Mouse (Mus musculus): ENCODE data around the gene Traf5. TPM values are rescaled to one million over a fixed set of nuclear protein-coding genes. Genes with fewer than 3 reads are reported as not detected.

The Traf5 gene
- total and polyA plus RNA-seq, 2 experiments from 2014 or later, result 1.5 to 2.0 TPM

- peak; percentile 20 for DNase-seq
These were observed 135.0 kb downstream of the Traf5 start for GRCm38 (mm10) chr1:191957321-191957720.

GRCm38 (mm10) chr1:191956871-191957270 is 135.5 kb downstream of the Traf5 start:
- Histone ChIP-seq H3K27me3 (ENCODE audit: insufficient read depth, low read length) (no peaks in the 10 kb centered on the region), H3K9me3 (ENCODE audit: low read length) (no peaks in the 10 kb centered on the region), H3K9ac (no peak overlapping the region), H3K4me2 (ENCODE audit: low read depth) (no peak overlapping the region), H3K4me1 (ENCODE audit: insufficient read depth) (no peaks in the 10 kb centered on the region), H3K27ac (ENCODE audit: low read depth, low read length) (peak overlapping the region; percentile 10; the same call in 1 of the 2 replicates), H3K4me3 (ENCODE audit: low read depth, low read length) (no peak overlapping the region), H3K36me3 (ENCODE audit: insufficient read depth) (no peaks in the 10 kb centered on the region)
- 79% methylated on average over 2 of the region's 2 CpGs for WGBS
- DNase-seq (peak; percentile 26), ATAC-seq (no peak)
- TF ChIP-seq CTCF (IDR thresholded peaks at IDR 0.05; ENCODE audit: low read depth), result no peak

More at GRCm38 (mm10) chr1:191957321-191957720, 135.0 kb downstream of the Traf5 start:
- Histone ChIP-seq H3K4me2 (ENCODE audit: low read depth) (no peak overlapping the region), H3K9me3 (ENCODE audit: low read length) (no peaks in the 10 kb centered on the region), H3K4me1 (ENCODE audit: insufficient read depth) (no peaks in the 10 kb centered on the region), H3K36me3 (ENCODE audit: insufficient read depth) (no peaks in the 10 kb centered on the region), H3K9ac (no peak overlapping the region), H3K4me3 (ENCODE audit: low read depth, low read length) (no peak overlapping the region), H3K27ac (ENCODE audit: low read depth, low read length) (no peak overlapping the region), H3K27me3 (ENCODE audit: insufficient read depth, low read length) (no peaks in the 10 kb centered on the region)
- no peak for ATAC-seq
- no peak for TF ChIP-seq CTCF (IDR thresholded peaks at IDR 0.05; ENCODE audit: low read depth)
- 50% methylated on average over 3 of the region's 3 CpGs for WGBS

DNA sequence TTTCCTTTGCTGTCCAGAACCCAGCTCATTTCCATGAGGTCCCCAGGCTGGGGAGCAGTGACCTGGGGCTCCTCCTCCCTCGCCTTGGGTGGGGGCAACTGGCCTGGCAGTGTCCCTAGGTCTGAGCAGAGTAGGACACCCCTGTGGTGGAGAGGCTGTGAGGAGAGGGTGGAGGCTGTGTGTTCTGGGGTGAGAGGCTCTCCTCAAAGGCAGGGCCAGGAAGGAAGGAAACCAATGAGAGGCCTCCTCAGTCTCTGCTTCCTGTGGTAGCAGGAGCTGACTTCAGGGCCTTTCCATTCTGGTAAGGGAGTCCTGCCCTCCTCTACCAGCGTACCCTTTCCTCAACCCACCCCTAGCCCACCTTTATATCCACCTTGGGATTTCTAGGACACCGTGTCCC is 136.1 kb downstream of the Traf5 start:
- H3K4me1 ChIP-seq (ENCODE audit: insufficient read depth), result no peaks in the 10 kb centered on the region
- H3K36me3 ChIP-seq (ENCODE audit: insufficient read depth), result no peaks in the 10 kb centered on the region
- no peak for ATAC-seq
- no peak for TF ChIP-seq CTCF (IDR thresholded peaks at IDR 0.05; ENCODE audit: low read depth)
- no peak overlapping the region for H3K9ac ChIP-seq
- H3K27ac ChIP-seq (ENCODE audit: low read depth, low read length), result peak overlapping the region; percentile 10; the same call in 1 of the 2 replicates
- WGBS, result 78% methylated on average over 3 of the region's 3 CpGs
- no peak overlapping the region for H3K4me3 ChIP-seq (ENCODE audit: low read depth, low read length)
- H3K27me3 ChIP-seq (ENCODE audit: insufficient read depth, low read length), result no peaks in the 10 kb centered on the region
- no peak overlapping the region for H3K4me2 ChIP-seq (ENCODE audit: low read depth)
- H3K9me3 ChIP-seq (ENCODE audit: low read length), result no peaks in the 10 kb centered on the region
- no peak for DNase-seq

DNA sequence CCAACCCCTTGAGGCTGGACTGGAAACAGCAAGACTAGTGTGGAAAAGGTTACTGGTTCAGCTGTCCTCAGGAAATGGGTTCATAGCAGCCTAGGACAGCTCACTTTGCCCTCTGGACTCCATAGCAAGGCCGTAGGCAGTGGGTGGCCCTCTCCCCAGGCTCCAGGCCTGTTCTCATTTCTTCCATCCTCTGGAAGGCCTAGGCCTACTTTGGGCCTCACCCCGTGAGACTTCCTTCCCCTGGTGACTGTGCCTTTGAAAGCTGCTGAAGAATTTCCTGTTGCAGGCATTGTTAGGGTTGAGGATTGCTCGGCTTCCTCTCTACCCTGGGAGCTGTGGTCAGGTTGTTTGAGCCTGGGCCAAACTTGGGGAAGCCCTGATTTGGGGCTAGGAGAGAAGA is 137.3 kb downstream of the Traf5 start:
- DNase-seq (no peak), ATAC-seq (no peak)
- no peaks in the 10 kb centered on the region for H3K27me3 ChIP-seq (ENCODE audit: insufficient read depth, low read length)
- WGBS, result 74% methylated on average over 3 of the region's 3 CpGs
- H3K36me3 ChIP-seq (ENCODE audit: insufficient read depth), result no peaks in the 10 kb centered on the region
- H3K4me1 ChIP-seq (ENCODE audit: insufficient read depth), result no peaks in the 10 kb centered on the region
- no peak overlapping the region for H3K4me2 ChIP-seq (ENCODE audit: low read depth)
- no peaks in the 10 kb centered on the region for H3K9me3 ChIP-seq (ENCODE audit: low read length)
- TF ChIP-seq CTCF (IDR thresholded peaks at IDR 0.05; ENCODE audit: low read depth), result no peak
- no peak overlapping the region for H3K27ac ChIP-seq (ENCODE audit: low read depth, low read length)
- no peak overlapping the region for H3K4me3 ChIP-seq (ENCODE audit: low read depth, low read length)
- H3K9ac ChIP-seq, result no peak overlapping the region

DNA sequence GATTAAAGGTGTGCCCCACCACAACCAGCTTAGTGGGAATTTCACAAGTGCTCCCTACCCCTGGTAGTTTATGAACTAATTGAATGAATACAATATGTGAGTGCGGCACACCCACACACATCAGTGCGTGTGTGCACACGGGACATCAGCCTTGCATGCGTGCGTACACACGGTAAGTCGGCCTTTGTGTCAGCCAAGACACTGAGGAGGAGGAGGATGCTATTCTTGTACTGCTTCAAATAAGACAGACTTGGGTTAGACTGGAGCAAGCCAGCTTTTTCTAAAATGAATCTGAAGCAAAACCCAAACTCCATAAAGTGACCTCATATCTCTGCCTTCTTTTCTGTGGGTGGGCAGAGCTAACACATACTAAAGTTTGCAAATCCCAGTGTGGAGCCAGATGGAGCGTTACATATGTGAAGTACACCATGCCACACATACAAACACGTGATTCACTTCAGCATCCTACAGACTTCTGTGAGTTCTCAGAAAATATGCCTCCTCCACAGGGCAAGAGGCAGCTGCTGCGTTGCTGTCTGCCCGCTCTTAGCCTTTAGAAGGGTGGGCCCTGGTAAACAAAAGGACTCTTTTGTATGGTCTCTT is 139.5 kb downstream of the Traf5 start:
- H3K36me3 ChIP-seq (ENCODE audit: insufficient read depth), result no peaks in the 10 kb centered on the region
- ATAC-seq (peak; percentile 81), DNase-seq (peak; percentile 28)
- no peaks in the 10 kb centered on the region for H3K27me3 ChIP-seq (ENCODE audit: insufficient read depth, low read length)
- H3K9me3 ChIP-seq (ENCODE audit: low read length), result no peaks in the 10 kb centered on the region
- no peak for TF ChIP-seq CTCF (IDR thresholded peaks at IDR 0.05; ENCODE audit: low read depth)
- 77% methylated on average over 11 of the region's 11 CpGs for WGBS
- H3K4me3 ChIP-seq (ENCODE audit: low read depth, low read length), result no peak overlapping the region
- no peak overlapping the region for H3K9ac ChIP-seq
- no peaks in the 10 kb centered on the region for H3K4me1 ChIP-seq (ENCODE audit: insufficient read depth)
- H3K27ac ChIP-seq (ENCODE audit: low read depth, low read length), result no peak overlapping the region
- no peak overlapping the region for H3K4me2 ChIP-seq (ENCODE audit: low read depth)

- no peaks in the 10 kb centered on the region for H3K4me1 ChIP-seq (ENCODE audit: insufficient read depth)
- H3K4me3 ChIP-seq (ENCODE audit: low read depth, low read length), result no peak overlapping the region
- WGBS, result 77% methylated on average over 2 of the region's 2 CpGs
- no peaks in the 10 kb centered on the region for H3K27me3 ChIP-seq (ENCODE audit: insufficient read depth, low read length)
- H3K27ac ChIP-seq (ENCODE audit: low read depth, low read length), result no peak overlapping the region
- no peaks in the 10 kb centered on the region for H3K36me3 ChIP-seq (ENCODE audit: insufficient read depth)
- no peak for ATAC-seq
- H3K9ac ChIP-seq, result no peak overlapping the region
- no peak overlapping the region for H3K4me2 ChIP-seq (ENCODE audit: low read depth)
- no peak for DNase-seq
- no peaks in the 10 kb centered on the region for H3K9me3 ChIP-seq (ENCODE audit: low read length)
- TF ChIP-seq CTCF (IDR thresholded peaks at IDR 0.05; ENCODE audit: low read depth), result no peak
These were observed 141.7 kb downstream of the Traf5 start for GRCm38 (mm10) chr1:191950611-191951010.

DNA sequence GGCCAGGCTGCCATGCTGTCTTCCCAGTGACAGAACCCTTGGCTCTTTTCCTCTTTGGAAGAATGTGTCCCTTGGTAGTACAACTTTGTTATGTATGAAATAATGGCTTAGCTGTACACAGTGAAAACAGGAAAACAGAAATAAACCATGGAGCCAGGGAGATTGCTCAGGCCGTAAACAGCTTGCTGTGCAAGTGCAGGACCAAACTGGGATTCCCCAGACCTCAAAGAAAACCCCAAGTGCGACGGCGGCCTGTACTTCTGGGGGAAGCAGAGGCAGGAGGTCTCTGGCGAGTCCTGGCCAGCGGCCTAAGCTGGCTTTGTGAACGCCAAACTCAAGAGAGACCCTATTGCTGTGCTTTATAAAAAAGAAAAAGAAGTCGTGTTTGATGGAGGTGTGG is 143.8 kb downstream of the Traf5 start:
- Histone ChIP-seq H3K9me3 (ENCODE audit: low read length) (no peaks in the 10 kb centered on the region), H3K4me1 (ENCODE audit: insufficient read depth) (no peaks in the 10 kb centered on the region), H3K27me3 (ENCODE audit: insufficient read depth, low read length) (no peaks in the 10 kb centered on the region), H3K4me2 (ENCODE audit: low read depth) (no peak overlapping the region), H3K27ac (ENCODE audit: low read depth, low read length) (no peak overlapping the region), H3K36me3 (ENCODE audit: insufficient read depth) (no peaks in the 10 kb centered on the region), H3K9ac (no peak overlapping the region), H3K4me3 (ENCODE audit: low read depth, low read length) (no peak overlapping the region)
- ATAC-seq (no peak), DNase-seq (no peak)
- 73% methylated on average over 8 of the region's 8 CpGs for WGBS
- TF ChIP-seq CTCF (IDR thresholded peaks at IDR 0.05; ENCODE audit: low read depth), result no peak

All from forebrain, postnatal 0 days (tissue).